Mouse (Mus musculus): ENCODE measurements around the gene Pdzd7.

The Pdzd7 gene

DNA sequence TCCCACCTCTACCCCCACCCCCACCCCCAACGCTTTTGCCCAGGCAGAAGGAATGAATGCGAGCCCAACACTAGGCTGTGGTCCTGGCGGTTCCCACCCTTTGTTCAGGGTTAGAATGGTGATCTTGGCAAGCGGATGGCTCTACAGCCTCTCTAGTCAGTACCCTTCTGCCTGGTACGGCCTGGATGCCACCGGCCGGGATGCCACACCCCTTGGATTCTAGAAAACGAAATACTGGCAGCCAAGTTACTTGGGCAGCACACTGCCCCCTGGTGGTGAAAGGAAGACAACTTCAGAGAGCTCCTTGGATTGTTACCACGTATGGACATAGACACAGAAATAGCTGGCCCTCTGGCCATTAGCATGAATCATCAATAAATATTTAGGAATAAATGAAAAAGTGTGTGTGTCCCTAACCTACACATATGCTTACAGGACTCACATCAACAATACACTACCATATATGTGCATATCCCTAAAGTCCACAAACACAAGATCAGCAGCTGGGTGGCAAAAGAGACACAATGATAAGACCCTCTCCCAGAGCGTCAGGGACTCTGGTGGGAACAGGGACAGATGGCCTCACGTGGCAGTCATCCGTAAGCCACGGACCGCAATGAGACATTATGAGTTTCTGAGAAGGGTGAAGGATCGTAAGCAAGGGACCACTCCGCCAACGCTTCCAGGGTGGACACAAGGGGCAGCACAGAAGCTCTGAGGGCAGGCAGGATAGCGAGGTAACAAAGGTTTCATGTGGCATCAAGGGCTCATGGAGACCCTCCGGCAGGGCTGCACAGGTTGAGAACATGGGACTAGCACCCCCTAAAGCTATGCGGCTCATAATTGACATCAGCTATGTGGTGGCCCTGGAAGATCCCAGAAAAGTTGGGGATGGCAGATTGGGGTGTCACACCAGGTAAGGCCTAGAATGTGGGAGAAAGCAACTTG, 14.5 kb downstream of the Pdzd7 start:
- peak; percentile 78 for DNase-seq

DNA sequence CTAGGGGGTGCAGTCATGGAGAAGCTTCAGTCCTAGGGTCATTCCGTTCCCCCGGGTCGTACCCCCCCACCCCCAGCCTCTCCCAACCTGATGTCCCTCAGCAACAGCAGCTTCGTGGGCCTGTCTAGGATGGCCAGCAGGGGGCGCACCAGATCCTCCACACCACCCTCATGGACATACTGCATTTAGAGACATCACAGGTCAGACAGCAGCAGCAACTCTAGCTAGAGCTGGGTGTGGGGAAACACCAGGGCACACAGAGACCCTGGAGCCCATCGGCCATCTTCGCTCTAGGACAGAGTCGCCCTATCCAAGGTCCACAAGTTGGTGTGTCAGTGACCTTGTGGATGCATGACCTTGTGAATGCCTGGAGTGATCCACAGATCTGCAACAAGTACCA, 15.4 kb downstream of the Pdzd7 start:
- DNase-seq, result peak; percentile 65

DNA sequence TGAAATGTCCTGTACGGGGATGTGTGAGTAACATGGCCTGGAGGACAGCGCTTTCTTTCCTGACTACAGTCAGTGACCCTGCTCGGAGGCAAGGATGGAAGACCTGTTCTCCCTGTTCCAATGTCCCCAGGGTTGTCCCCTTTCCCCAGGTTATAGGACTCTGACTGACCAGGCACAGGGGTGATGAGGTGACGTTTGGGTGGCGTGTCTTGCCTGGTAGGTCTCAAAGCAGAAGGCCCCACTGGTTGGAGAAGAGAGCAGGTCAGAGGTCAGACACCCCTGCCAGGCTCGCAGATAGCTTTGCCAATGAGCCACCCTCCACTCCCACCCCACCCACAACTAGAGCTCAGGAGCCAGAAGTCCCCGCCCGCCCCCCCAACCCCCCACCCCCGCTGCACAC, 15.9 kb downstream of the Pdzd7 start:
- no peak for DNase-seq

DNA sequence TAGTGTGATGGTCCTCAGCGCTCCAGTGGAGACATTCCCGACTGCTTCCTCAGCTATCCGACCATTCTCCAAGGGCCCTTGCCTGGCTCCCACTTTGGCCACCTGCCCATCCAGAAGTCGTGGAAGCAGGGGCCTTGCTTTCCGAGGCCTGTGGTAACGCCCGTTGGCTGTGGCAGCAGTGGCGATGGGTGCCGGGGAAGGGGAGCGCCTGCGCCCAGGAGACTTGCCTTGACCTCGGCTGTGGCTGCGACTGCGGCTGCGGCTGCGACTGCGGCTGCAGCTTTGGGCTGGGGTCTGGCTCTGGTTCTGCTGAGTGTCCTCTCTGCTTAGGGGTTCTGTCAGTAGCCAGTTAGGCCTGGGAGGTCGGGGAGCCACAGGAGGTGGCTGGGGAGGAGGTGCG, 16.8 kb downstream of the Pdzd7 start:
- DNase-seq, result no peak

DNA sequence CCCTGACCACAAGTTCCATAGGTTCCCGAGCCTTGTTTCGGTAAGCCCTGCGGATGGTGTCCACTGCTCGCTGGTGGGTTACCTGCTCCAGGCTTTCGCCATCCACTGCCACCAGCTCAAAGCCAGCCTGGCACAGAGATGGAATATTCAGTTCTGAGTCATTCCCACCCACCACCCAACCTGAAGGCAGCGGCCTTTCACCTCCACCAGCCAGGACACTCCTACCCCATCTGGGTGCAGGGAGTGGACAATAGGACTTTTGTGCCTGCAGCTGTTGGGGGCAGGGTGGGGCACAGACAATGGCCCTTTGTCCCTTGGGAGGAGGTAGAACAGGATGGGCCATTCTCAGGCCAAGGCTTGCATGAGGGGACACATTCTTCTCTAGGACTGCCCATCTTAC, 17.7 kb downstream of the Pdzd7 start:
- no peak for DNase-seq

DNA sequence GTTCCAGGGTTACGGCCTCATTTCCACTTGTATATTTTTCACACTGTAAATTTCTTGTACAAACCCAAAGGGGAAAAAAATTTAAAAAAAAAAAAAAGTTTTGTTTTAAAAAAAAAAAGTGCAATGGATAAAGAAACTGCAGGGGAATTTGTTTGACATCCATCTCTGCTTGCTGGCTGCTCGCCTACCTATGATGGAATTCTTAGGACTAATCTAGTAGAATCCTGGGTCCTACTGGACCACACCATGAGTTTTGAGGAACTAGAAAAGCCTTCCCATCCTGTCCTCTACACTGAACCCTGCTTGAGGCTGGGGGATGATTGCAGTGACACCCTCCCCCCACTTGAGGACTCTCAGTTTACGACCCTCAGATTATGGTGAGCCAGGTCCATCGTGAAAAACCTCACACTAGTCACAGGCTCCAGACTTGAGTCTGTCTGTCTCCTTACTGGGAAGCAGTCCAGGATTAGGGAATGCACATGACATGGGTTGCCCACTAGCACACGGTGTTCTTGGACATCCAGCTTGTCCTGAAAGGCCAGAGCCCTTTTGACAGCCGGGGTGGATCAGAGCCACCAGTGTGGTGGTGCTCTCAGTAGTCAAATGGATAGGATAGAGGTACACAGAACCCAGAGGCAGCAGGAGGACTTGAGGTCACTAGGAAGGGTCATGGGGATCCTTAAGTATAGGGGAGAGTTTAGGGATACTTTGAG, 18.4 kb downstream of the Pdzd7 start:
- no peak for DNase-seq

DNA sequence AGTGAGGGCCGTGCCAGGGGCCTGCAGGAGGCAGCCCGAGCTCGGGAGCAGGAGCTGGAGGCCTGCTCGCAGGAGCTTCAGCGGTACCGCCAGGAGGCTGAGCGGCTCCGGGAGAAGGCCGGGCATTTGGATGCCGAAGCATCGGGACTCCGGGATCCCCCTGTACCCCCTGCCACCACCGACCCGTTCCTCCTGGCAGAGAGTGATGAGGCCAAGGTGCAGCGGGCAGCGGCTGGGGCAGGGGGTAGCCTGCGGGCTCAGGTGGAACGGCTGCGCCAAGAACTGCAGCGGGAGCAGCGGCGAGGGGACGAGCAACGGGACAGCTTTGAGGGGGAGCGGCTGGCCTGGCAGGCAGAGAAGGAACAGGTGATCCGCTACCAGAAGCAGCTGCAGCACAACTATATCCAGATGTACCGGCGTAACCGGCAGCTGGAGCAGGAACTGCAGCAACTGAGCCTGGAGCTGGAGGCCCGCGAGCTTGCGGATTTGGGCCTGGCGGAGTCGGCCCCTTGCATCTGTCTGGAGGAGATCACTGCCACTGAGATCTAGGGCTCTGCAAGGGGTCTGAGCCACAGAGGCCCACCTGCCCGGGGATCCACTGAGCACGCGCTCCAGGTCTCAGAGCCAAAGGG, 19.5 kb downstream of the Pdzd7 start:
- DNase-seq, result no peak

DNA sequence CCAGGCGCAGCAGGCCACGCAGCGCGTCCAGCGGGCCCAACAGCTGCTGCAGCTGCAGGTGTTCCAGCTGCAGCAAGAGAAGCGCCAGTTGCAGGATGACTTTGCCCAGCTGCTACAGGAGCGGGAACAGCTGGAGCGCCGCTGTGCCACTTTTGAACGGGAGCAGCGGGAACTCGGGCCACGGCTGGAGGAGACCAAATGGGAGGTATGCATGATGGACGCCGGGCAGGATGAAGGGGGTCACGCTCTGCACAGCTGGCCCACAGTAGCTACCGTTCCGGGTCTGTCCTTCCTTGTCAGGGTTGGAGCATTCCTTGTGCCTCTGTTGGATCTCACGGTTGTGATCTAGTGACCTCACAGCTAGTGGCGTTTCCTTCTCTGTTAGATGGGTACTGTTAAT, 20.7 kb downstream of the Pdzd7 start:
- DNase-seq, result no peak

DNA sequence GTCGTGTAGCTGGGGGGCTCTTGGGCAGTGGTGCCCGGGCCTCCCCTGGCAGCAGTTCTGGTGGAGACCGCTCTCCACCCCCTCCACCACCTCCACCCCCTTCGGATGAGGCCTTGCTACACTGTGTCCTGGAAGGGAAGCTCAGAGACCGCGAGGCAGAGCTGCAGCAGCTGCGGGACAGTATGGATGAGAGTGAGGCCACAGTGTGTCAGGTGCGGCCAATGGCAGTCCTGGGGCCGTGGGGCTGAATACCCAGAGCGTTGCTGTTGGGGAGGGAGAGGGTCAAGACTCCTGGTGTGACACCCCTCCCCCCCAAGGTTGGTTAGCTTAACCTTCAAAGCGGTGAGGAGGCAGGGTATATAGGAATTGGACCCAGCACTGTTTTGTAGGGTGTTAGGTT, 21.5 kb downstream of the Pdzd7 start:
- DNase-seq, result no peak

DNA sequence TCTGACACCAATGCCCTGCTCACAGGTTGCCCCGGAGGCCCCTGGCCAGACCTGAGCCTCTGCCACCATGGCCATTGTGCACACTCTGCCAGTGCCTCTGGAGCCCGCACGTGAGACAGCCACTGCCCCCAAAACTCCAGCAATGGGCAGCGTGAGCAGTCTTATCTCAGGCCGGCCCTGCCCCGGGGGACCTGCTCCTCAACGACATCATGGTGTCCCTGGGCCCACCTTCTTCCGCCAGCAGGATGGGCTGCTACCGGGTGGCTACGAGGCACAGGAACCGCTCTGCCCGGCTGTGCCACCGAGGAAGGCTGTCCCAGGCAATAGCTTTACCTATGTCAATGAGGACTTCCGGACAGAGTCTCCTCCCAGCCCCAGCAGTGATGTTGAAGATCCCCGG, 24.2 kb downstream of the Pdzd7 start:
- no peak for DNase-seq

DNA sequence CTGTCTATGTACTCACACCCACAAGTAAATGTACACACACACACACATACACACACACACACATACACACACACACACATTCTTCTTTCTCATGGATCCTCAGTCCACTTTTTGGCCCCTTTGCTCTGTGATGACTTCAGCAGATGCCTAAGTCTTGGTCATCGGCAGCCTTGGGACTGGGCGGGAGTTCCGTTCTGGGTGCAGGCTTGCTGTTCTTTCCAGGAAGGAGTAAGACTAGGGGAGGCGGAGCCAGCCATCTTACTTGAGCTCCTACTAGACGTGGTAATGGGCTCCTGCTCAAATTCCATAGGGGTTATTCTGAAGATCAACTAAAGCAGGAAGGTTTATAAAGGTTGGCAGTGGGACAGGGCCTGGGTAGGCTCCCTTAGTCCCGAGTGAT, 25.2 kb downstream of the Pdzd7 start:
- DNase-seq, result no peak

DNA sequence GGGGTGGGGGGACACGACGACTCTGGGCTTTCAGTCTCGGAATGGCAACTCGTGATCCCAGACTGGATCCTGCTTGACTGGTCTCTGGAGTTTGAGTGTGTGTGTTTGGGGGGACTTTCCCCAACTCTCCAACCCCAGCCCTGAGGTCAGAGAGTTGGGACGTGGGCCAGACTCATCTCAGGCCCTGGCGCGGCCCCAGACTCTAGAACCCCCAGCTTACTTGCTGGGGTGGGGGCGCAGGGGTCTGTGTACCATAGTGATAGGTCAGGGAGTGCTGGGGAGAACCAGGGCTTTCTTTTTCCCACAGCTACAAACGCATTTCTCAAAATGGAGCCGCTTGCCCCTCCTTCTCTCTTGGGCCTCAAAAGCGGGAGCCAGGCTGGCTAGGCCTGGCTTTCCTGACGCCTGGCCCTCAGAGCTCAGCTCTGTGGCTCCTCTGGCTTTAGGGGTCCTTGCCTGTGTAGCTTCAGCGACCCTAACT, 27.1 kb downstream of the Pdzd7 start:
- DNase-seq, result no peak

DNA sequence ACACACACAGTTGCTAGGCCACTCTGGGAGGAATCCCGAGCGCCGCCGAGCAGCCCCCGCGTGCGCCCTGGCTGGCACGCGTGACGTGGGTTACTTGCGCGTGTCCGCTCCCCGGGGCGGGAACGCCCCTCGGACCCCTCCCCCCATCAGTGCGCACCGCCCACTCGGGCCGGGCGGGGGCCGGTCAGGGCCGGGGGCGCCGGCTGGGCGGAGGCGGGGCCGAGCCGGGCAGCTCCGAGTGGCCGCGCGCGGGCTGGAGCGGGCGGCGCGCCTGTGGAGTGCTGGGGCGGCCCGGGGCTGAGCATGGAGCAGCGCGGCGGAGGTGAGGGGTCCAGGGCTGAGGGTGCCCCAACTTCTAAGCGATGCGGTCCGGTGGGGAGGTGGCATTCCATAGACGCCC, 27.6 kb downstream of the Pdzd7 start:
- peak; percentile 78 for DNase-seq

DNA sequence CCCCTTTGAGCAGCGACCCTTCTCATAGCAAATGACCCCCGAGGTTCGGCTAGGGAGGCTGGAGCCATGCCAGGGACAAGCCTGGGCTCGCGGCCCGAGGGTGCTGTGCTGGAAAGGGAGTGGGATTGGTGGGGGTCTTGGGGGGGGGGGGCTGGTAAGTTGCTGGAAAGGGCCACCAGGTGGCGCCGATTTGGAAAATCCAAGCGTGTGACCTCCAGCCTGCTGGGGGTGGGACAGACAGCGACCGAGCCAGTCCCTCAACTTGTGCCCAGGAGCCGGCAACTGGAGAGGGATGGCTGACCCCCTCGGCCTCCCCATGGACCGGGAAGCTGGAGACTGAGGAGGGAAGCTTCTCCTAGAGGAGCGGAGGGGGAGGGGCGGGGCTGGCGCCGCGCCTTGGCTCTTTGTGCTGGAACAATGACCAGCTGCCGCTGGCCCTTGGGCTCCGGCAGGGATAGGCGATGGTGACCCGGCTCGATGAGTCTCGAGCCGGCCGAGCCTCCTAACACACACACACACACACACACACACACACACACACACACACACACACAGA, 28.2 kb downstream of the Pdzd7 start:
- peak; percentile 74 for DNase-seq

DNA sequence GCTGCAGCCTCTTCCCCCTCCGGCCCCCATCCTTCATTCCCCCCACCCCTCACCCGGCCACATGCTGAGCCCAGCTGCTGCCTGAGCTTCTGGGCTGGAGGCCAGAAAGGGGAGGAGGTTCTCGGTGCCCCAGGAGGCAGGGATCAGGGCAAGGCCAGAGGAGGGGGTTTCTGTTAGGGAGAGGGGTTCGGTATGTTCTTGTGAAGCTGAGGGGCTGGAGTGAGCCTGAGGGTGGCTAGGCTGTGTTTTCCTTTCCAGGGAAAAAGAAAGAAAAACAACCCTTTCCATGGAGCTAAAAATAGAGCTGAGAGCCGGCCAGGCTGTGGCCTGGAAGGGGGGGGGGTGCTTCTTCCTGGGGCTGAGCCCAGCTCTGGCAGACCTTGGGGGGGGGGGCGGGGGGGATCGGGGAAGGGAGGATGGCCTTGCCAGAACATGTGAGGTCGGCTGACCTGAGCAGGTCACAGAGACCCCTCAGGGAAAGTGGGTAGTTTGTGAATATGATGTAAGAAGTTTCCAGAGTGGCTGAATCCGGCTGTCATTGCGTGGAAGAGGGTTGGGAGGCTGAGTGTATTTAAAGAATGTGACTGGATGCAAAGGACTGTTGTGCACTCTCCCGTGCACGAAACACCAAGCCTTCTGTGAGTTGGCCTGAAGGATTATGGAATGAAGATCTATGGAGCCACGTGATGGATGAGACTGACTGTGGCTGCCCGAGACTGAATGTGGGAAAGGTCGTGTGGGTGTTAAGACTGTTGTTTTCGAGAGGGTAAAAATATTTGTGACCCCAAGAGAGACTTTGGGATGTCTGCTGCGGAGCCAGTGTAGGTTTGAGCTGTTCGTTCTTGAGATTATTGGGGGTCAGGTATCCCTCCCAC, 28.9 kb downstream of the Pdzd7 start:
- DNase-seq, result peak; percentile 55

DNA sequence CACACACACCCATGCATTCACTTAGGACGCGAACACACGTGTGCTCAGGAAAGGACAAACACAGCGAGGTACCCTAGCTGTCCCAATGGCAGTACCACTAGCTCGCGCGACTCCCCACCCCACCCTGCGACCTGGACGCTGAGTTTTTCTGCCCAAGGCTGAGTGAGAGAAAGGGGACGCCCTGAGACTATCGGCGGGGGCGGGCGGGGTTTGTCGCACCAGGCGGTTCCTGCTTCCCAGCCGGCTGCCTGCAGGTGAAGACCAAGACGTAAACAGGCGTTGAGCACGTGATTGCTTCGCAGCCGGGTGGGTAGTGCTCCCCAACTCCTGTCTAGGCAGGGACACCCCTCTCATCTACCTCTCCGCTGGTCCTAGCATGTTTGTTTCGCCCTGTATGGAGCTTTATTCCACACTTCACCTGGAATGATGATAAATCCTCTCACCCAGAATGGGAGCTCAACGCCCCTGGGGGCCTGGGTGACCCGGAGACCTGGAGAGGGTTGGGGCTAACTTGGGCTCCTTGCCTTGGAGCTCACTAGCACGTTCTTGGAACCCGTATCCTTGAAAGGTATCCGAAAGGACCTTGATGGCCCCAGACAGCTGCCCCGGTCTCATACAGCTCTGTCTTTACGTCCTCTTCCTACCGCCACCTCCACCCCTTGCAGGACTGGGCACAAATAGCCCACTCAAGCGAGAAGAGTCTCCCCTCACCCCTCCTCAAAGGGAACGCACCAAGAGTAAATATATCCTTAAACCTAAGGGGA, 29.8 kb downstream of the Pdzd7 start:
- DNase-seq, result peak; percentile 79

DNA sequence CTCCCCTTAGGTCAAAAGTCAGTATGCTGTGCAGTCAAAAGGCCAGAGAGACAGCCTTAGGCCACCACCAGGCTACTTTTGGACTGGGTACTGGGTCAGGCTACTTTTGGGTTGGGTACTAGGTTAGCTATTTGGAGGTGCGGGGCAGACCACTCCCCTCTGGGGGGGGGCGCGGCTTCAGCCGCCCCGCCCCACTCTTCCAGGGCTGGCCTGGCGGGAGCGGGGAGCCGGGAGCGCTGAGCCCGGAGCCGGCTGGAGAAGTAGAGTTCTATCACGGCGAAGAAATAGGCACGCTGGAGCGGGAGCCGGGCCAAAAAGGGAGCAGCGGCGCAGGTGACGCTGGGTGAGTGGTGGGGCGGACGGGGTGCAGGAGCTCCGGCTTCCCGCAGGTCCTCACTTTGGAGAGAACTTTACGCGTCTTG, 30.5 kb downstream of the Pdzd7 start:
- DNase-seq, result peak; percentile 60

DNA sequence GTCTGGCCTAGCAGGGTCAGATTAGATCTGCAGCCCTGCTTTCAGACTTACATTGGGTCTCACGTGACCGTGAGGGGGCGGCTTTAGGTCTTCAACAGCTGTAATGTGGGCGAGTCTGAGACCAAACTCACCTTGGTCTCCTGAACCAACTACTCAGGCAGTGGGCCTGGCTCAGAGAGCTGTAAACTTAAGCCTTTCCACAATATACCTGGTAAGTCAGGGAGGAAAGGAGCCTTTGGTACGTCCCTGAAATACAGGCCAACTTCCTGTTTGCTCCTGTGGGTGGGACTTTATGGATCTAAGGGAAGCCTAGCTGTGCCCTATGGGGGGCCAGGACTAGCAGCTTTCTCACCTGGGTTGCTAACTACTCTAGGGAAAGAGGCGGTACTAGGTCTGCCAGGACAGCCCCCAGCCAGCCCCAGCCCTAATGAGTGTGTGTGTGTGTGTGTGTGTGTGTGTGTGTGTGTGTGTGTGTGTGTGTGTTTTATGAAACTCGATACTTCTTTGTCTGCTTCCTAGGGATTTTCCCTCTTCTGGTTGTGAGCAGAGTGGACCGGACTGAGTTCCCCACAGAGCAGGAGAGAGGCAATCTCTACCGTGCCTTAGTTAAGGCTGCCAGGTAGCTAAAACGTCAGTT, 31.1 kb downstream of the Pdzd7 start, which contains the start of gene Lzts2:
TSS of gene Lzts2 (plus strand) at position 80 of the 637 bp plus-strand sequence.
- peak; percentile 30 for DNase-seq

DNA sequence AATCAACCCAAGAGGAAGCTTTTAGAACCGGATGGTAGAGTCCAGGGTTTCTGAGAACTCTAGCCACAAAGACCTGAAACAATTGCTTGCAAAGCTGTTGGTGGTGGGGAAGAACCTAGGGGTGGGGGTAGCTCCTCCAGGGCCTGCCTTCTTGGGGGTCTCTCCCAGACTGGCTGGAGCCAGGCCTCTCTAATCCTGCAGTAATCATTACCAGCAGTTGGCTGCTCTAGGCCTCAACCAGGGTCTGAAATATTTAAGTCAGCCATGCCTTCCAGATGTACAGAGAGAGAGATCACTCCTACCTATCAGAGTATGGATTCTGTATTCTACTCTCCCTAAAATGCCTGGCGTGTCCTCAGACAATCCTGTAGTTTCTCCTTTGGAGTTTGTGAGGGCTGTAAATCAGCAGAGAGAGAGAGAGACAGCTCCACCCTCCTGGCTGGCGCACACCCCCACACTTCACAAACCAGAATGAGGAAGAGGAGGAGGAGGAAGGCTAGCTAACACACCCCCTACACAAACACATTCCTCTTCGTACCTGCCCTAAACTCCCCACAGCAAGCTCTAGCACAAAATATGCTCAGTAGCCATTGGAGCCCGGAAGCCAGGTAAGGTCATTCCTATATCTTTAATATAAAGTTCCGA, 31.8 kb downstream of the Pdzd7 start:
- DNase-seq, result no peak

DNA sequence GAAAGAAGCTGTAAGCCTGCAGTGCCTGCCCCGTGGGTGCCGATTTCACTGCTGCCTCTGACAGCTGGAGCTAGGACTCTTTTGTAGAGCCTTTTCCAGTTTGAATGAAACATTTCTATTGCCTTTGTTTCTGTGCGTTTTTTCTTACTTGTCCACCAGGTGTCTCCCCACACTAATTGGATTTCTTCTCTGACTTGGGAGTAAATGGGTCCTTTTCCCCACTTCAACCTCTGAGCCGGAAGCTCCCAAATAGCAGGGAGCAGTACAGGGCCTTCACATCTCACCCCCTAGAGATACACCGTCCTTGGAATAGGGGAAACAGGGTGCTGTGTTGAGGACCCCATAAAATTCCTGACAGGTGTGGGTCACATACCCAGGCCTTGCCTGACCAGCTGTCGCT, 32.9 kb downstream of the Pdzd7 start:
- no peak for DNase-seq

Measured in liver (tissue).